Mouse (Mus musculus): Measurements from ENCODE around the gene Acap1.

Acap1 gene

DNA sequence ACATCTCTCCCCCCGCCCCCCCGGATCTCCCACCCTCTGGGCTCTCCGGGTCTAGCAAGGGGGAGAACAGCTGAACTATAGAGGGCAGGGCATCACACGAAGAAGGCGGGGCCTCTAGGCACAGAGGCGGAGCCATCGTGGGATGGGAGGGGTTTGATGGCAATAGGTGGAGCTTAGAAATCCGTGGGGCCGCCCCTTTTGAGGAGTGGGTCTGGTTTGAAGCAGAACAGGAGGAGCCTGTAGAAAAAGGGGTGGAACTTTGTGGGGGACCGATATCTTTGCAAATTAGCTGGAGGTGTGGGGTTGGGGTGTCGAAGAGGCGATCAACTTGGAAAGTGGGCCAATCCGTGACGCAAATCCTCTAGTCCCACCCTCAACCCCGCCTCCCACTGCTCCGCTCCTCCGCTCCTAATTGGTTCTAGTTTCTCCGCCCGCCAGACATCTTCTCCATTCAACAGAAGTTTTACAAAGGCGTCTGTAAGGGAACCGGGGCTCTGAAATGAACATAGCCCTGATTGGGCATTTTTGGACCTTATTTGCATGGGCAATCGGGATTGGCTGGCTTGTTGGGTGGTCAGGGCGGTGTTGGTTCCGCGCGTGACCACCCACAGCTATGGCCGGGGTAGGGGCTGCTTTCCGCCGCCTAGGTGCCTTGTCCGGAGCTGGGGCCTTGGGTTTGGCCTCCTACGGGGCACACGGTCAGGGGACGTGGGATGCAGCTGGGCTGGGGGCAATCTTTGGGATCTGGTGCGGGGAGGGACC, 57.2 kb downstream of the Acap1 start, which contains the start of gene Tmem256:
TSS of gene Tmem256 (plus strand) at position 563 of the 762 bp plus-strand sequence.
- DNase-seq (ENCODE audit: low spot score in 2 of 2): peak; percentile 96 to 97

DNA sequence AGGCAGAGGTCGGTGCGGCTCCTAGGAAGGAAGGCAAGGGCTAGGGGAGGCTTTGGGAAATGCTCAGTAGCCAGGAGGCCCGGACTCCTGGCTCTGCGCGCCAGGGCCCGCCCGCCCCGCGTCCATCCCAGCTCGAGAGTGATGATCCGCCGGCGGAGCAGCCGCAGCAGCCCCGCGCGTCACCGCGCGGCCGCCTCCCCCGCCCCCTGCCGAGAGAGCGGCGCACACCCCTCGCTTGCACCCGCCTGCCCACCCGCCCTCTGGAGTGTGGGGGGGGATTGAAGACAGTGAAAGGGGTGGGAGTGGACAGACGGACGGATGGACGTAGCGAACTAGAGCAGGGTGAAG, 57.8 kb downstream of the Acap1 start, which contains the start of gene Nlgn2:
TSS of gene Nlgn2 (minus strand) at position 181 of the 348 bp plus-strand sequence.
- no peak for DNase-seq (ENCODE audit: low spot score in 2 of 2)

DNA sequence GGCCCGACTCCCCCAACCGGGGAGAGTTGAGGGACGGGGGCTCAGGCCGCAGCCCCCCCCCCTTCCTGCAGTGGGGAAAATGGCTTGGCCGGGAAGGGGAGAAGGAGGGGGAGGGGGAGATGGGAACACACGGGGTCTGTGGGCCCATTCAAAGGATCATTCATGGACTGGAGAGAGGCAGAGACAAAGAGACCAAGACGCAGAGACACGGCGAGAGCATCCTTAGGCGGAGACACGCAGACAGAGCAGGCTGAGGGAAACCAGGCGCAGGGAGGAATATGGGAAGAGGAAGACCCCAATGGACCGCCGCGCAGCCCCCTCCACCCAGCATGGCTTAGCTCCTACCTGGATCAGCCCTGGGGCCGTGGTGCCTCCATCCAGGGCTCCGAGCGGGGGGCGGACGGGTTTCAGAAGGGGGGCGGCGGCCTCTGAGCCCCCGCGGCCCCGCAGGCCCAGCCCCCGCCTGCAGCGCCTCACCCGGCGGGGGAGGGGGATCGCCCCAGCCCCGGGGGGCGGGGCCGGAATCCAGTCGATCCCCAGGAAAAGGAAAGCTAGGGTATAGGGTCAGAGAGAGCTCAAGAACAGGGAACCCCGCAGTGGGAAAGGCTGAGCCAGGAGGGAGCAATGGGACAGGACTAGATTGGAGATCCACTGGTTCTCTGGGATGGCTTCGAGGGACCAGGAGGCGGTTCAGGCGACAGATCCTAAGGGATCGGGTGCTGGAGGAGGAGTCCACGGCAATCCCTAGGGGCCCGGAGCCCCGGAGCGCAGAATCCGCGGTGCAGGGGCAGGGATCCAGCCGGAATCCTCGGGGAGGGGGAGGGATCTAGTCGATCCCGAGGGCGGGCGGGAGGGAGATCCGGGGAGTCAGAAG, 58.4 kb downstream of the Acap1 start:
- DNase-seq (ENCODE audit: low spot score in 2 of 2): peak; percentile 50 to 54

DNA sequence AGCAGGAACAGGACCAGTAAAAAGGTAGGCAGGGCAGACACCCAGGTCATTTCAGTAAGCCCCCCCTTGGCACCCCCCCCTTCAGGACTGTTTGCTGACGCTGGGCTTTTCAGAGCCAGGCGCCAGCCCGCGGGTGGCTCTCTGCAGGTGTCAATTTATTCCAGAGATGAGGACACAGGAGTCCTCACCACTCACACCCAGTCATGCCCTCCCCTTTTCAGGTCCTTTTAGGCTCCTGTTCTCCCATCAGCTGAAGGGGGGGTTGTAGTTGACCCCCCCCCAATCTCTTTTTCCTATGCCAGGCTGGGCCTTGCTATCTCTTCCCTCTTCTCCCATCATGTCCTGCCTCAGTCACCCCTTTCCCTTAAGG, 59.4 kb downstream of the Acap1 start:
- DNase-seq (ENCODE audit: low spot score in 2 of 2): no peak

DNA sequence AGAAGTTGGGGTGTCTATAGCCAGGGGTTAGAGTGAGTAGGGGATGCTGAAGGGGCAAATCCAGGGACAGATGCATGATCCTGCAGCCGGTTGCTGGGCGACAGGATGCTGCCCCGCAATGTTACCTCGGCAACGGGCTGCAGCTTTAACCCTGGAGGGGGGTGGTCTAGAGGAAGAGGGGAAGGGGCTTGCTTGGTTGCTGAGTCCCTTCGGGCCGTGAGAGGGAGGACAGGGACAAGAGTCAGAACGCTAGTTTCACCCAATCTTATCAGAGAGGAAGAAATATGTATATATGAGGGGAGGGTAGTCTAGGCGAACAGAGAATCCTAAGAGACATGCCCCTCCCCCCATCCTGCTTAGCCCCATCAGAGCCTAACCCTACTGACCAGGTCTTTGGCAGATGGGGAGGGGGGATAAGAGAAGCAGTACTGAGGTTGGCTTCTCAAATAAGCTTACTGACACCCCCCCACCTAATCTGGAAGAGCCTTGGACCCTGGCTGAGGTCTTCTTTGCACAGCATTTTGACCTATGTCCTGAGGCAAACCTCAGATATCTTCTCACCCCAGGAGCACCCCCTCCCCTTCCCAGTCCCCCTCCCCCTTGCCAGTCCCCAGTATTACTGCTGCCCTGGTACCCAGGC, 59.9 kb downstream of the Acap1 start:
- DNase-seq (ENCODE audit: low spot score in 2 of 2): no peak

DNA sequence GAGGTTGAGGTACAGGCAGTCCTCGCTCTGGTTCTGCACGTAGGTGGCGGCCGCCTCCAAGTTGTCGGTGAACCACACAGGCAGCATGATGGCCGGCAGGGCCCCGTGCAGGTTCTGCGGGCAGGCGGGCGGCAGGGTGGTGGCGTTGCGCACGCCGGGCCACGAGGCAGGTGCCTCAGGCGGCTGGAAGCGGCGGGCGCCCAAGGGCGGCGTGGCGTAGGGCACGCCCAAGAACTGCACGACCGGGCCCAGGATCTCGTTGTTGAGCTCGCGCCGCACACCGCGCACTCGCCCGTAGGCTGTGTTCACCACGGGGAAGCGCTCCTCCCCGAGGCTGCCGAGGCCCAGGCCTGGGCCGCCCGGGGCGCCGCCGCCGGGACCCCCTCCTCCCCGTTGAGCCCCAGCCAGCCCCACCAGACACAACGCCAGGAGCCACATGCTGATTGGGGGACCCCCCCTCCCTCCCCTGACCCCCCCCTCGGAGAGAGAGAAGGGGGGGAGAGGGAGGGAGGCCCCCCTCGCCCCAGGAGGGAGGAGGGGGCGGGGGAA, 61.3 kb downstream of the Acap1 start:
- no peak for DNase-seq (ENCODE audit: low spot score in 2 of 2)

DNA sequence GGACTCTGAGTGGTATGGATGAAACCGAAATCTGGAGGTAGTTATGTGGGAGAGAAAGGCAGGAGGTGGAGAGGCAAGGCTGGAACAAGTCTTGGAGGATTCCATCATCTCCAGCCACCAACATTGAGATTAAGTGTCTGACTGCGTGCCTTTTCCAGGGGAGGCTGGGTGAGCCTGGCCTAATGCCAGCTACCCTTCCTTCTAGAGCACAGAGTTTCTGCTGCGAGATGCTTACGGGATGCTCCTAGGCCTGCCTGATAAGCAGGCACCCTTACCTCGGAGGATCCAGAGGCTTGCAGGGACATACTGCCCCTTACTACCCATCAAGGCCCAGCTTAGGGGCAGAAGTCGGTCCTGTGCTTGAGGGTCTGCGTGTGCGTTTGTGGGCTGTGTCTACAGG, 61.8 kb downstream of the Acap1 start:
- no peak for DNase-seq (ENCODE audit: low spot score in 2 of 2)

Measured in frontal cortex, postnatal 10 days (tissue).